Mouse (Mus musculus): Measurements from ENCODE around the gene Olfr338. TPM values are rescaled to one million over a fixed set of nuclear protein-coding genes. Genes with fewer than 3 reads are reported as not detected.
"Not testable (repeated sequence)": the region's sequence is repeated elsewhere in the genome, so short reads cannot be mapped to it uniquely, and the experiment has no call there.

The Olfr338 gene
- polyA plus RNA-seq (2014; fragmentation: Nextera tagmentation; extraction: Ambion mirVana): not detected in 2 replicates

- DNase-seq (ENCODE audit: low spot score) (no peak), ATAC-seq (ENCODE audit: low read depth) (no peak)
- no peak within 1 kb of the TSS for H3K27ac ChIP-seq (replicated peaks; ENCODE audit: low read depth, low read length)
- H3K9ac ChIP-seq (ENCODE audit: low read depth, low read length): no peak within 1 kb of the TSS
- H3K4me1 ChIP-seq (ENCODE audit: control insufficient read depth, insufficient read depth, low read length): no peaks in the 10 kb centered on the region
- no peaks in the 10 kb centered on the region for H3K36me3 ChIP-seq (ENCODE audit: control insufficient read depth, insufficient read depth, low read length)
- H3K27me3 ChIP-seq (replicated peaks; ENCODE audit: control insufficient read depth, insufficient read depth, low read length): no peaks in the 10 kb centered on the region
- no peak within 1 kb of the TSS for H3K4me2 ChIP-seq (ENCODE audit: low read depth, low read length)
- H3K9me3 ChIP-seq (ENCODE audit: control insufficient read depth, low read length): no peaks in the 10 kb centered on the region
- no peak within 1 kb of the TSS for H3K4me3 ChIP-seq (ENCODE audit: low read depth, low read length)
Measured at GRCm38 (mm10) chr2:36373219-36373618, at the start of gene Olfr338. Olfr338 (plus strand) TSS chr2:36373519.

- H3K27me3 ChIP-seq (replicated peaks; ENCODE audit: control insufficient read depth, insufficient read depth, low read length); DNase-seq (ENCODE audit: low spot score); H3K4me2 ChIP-seq (ENCODE audit: low read depth, low read length); ATAC-seq (ENCODE audit: low read depth); H3K9me3 ChIP-seq (ENCODE audit: control insufficient read depth, low read length); H3K4me3 ChIP-seq (ENCODE audit: low read depth, low read length); H3K27ac ChIP-seq (replicated peaks; ENCODE audit: low read depth, low read length); H3K9ac ChIP-seq (ENCODE audit: low read depth, low read length); H3K36me3 ChIP-seq (ENCODE audit: control insufficient read depth, insufficient read depth, low read length); H3K4me1 ChIP-seq (ENCODE audit: control insufficient read depth, insufficient read depth, low read length): not testable (repeated sequence)
- WGBS: 81% methylated on average over 3 of the region's 3 CpGs
Measured at GRCm38 (mm10) chr2:36415174-36415573, 41.9 kb downstream of the Olfr338 start.

GRCm38 (mm10) chr2:36415591-36415990 lies 42.3 kb downstream of the Olfr338 start:
- not testable (repeated sequence) for ATAC-seq (ENCODE audit: low read depth); H3K36me3 ChIP-seq (ENCODE audit: control insufficient read depth, insufficient read depth, low read length); H3K4me2 ChIP-seq (ENCODE audit: low read depth, low read length)

GRCm38 (mm10) chr2:36418647-36419046 lies 45.3 kb downstream of the Olfr338 start, which contains the start of gene Olfr339:
Olfr339 (plus strand) TSS chr2:36418947.
- DNase-seq (ENCODE audit: low spot score): no peak
- Histone ChIP-seq H3K9ac (ENCODE audit: low read depth, low read length) (no peak within 1 kb of the TSS), H3K4me2 (ENCODE audit: low read depth, low read length) (no peak within 1 kb of the TSS), H3K9me3 (ENCODE audit: control insufficient read depth, low read length) (no peaks in the 10 kb centered on the region), H3K27ac (replicated peaks; ENCODE audit: low read depth, low read length) (no peak within 1 kb of the TSS), H3K36me3 (ENCODE audit: control insufficient read depth, insufficient read depth, low read length) (no peaks in the 10 kb centered on the region), H3K4me1 (ENCODE audit: control insufficient read depth, insufficient read depth, low read length) (no peaks in the 10 kb centered on the region), H3K27me3 (replicated peaks; ENCODE audit: control insufficient read depth, insufficient read depth, low read length) (no peaks in the 10 kb centered on the region), H3K4me3 (ENCODE audit: low read depth, low read length) (no peak within 1 kb of the TSS)
- 81% methylated on average over 3 of the region's 3 CpGs for WGBS
- no peak for ATAC-seq (ENCODE audit: low read depth)

More at GRCm38 (mm10) chr2:36415591-36415990, 42.3 kb downstream of the Olfr338 start:
- H3K9me3 ChIP-seq (ENCODE audit: control insufficient read depth, low read length); DNase-seq (ENCODE audit: low spot score); H3K27me3 ChIP-seq (replicated peaks; ENCODE audit: control insufficient read depth, insufficient read depth, low read length); H3K4me3 ChIP-seq (ENCODE audit: low read depth, low read length); H3K27ac ChIP-seq (replicated peaks; ENCODE audit: low read depth, low read length); H3K4me1 ChIP-seq (ENCODE audit: control insufficient read depth, insufficient read depth, low read length); H3K9ac ChIP-seq (ENCODE audit: low read depth, low read length): not testable (repeated sequence)
- WGBS: 85% methylated on average over 7 of the region's 7 CpGs

Other genes with a start within 250 kb of the Olfr338 start
- 35.1 and 38.0 TPM in 2 replicates for gene Mrrf, start 237.1 kb upstream of the Olfr338 start, polyA plus RNA-seq (2014; fragmentation: Nextera tagmentation; extraction: Ambion mirVana)
- 73.4 and 81.8 TPM in 2 replicates for gene Rbm18, start 236.7 kb upstream of the Olfr338 start, polyA plus RNA-seq (2014; fragmentation: Nextera tagmentation; extraction: Ambion mirVana)
- gene Ptgs1, start 143.1 kb upstream of the Olfr338 start, polyA plus RNA-seq (2014; fragmentation: Nextera tagmentation; extraction: Ambion mirVana): 14.7 and 15.6 TPM in 2 replicates
- not detected in 2 replicates for gene Olfr339, start 45.4 kb downstream of the Olfr338 start, polyA plus RNA-seq (2014; fragmentation: Nextera tagmentation; extraction: Ambion mirVana)
- gene Olfr340, start 79.1 kb downstream of the Olfr338 start, polyA plus RNA-seq (2014; fragmentation: Nextera tagmentation; extraction: Ambion mirVana): not detected in 2 replicates
- gene Olfr341, start 108.9 kb downstream of the Olfr338 start, polyA plus RNA-seq (2014; fragmentation: Nextera tagmentation; extraction: Ambion mirVana): 0.04 and 0.06 TPM in 2 replicates
- not detected in 2 replicates for gene Olfr342, start 151.5 kb downstream of the Olfr338 start, polyA plus RNA-seq (2014; fragmentation: Nextera tagmentation; extraction: Ambion mirVana)
- 0.03 and 0.06 TPM in 2 replicates for gene Olfr344, start 193.1 kb downstream of the Olfr338 start, polyA plus RNA-seq (2014; fragmentation: Nextera tagmentation; extraction: Ambion mirVana)